Mouse (Mus musculus) cerebellum, adult 2 months (tissue): Measurements from ENCODE around the gene Tnfrsf11a.

Experiments
- CTCF ChIP-seq: fragments of 200-500 bp; IDR thresholded peaks from 2 replicates; pipeline ENCODE4 v1.5.1; 2011; ENCODE audit warnings: low read depth, mild to moderate bottlenecking, control low read depth, low read length, moderate library complexity, borderline replicate concordance; ENCODE audit not compliant: insufficient read depth
- POLR2A ChIP-seq: fragments of 200-500 bp; IDR thresholded peaks from 2 replicates; pipeline ENCODE4 v1.6.1; 2011; ENCODE audit warnings: low read length, control low read depth, borderline replicate concordance; ENCODE audit not compliant: insufficient read depth

DNA sequence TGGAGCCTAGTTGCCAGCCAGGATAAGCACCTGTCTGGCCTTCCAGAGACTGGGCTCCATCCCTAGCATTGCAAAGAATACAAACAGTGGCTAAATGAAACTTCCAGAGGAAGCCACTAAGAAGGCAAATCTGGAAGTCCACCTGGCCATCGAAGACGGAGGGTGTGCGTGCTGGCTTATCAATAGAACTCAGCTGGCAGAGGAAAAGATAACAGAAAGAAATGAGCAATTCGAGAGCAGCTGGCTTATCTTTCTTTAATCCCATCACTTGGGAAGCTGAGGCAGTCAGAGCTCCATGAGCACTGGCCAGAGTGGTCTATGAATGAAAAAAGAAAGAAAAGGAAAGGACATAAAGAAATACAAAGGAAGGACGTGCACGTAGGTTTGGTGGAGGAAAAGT lies 20.1 kb downstream of the Tnfrsf11a start:
- TF ChIP-seq CTCF: no peak
- TF ChIP-seq POLR2A: no peak
